Mouse (Mus musculus): Measurements from ENCODE around the gene Sfmbt2.
A peak's percentile ranks its signal among the peaks of the same experiment; 100 is the strongest.
"Not testable (repeated sequence)": the region's sequence is repeated elsewhere in the genome, so short reads cannot be mapped to it uniquely, and the experiment has no call there.

The Sfmbt2 gene

DNA sequence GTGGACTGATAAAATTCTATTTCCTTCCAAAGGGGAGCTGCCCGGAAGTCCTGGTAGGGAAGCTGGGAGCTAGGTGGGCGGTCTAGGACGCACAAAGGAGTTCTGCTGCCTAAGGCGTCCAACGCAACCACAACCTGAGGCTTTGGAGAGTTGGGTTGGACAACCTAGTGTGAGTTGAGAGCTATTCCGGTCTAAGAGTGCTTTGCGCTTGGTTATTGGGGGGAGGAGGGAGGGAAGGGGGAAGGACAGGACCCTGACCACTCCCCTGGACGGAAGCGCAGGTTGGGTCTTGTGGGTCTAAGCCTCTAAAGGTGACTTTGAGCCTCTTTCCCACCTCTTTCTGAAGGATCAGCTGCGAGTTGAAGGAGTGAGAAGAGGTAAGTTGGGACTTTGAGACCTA, at the start of gene Sfmbt2:
Sfmbt2 (plus strand) TSS at position 335 of the 400 bp plus-strand sequence.
- no peak for DNase-seq (ENCODE audit: low read depth, low spot score)

GRCm38 (mm10) chr2:10321093-10321492, 49.2 kb upstream of the Sfmbt2 start:
- no peak for DNase-seq (ENCODE audit: low read depth, low spot score)

GRCm38 (mm10) chr2:10323173-10323572, 47.1 kb upstream of the Sfmbt2 start:
- DNase-seq (ENCODE audit: low read depth, low spot score), result no peak

- DNase-seq (ENCODE audit: low read depth, low spot score), result no peak
Measured at GRCm38 (mm10) chr2:10324980-10325379, 45.3 kb upstream of the Sfmbt2 start.

DNA sequence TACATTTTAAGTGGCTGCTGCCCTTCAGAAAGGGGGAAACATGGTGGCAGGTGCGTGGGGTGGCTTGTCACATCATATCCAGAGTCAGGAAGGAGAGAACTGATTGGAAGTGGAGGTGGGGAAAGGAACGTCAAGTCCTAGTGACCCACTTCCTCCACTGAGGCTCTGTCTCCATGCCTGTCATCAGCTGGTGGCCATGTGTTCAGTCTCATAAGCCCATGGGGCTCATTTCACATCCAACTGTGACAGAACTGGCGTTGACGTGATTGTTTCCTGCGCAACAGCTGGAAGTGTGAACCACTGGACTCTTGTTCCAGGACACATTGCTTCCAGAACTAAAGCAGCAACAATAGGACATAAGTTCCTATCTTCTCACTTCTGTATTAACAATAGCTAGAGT, 40.1 kb upstream of the Sfmbt2 start:
- peak; percentile 44 for DNase-seq (ENCODE audit: low read depth, low spot score)

- DNase-seq (ENCODE audit: low read depth, low spot score), result no peak
Measured at GRCm38 (mm10) chr2:10334299-10334698, 36.0 kb upstream of the Sfmbt2 start.

DNA sequence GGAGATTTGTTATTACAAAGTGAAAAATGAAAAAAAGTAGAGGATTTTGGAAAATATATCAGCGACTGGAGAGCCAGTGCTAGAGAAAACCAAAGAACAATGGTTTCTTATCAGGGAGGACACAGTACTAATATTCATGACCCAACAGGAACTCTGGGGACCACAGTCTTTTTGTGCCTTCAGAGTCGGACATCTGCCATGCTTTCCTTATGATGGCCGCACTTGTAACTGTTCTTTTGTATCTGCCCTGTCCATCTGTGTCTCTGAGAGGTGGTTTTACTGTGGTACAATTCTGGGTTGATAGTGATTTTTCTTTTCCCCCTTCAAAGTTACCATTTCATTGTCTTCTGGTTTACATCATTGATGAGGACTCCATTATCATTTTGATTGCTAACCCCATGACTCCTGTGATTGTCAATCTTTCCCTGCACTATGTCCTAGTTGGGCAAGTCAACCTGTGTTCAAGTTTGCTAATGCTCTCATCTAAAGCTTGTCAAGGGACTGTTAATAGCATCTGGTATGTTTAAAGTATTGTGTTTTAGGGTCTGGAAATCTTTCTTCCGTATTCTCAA, 35.2 kb upstream of the Sfmbt2 start:
- no peak for DNase-seq (ENCODE audit: low read depth, low spot score)

DNA sequence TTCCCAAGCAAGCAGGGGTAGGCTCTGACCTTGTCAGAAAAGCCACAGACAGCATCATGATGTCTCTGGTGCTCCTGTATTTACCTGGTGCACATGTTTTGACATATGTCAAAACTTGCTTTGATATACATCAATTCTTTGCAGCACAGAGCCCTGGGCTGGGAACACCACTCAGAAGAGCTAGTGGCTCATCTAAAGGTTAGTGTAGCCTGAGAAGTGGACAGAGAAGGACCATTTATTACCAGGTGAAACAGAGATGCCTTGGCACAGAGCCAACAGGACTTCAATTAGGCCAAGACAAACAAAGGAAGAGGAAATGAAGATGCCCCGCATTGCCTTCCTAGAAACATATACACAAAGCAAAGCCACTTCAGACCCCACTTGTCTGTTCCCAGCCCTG, 30.3 kb upstream of the Sfmbt2 start:
- DNase-seq (ENCODE audit: low read depth, low spot score), result no peak

DNA sequence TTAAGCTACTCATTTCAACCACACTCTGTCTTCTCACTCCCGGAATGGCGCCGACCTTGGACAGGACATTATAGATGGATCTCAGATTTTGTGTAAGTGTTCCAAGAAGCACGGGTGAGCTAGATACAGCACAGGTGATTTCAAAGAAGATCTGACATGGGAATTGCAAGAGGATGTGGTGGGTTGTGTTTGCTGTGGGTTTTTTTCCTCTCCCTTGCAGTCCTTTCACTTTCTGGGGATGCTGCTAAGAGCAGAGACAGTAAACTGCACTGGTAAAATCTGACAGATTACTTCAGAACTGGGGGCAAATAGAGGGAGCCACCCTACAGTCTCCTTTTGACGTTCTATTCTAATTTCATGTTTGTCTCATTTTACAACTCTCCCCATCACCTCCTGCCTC, 26.8 kb upstream of the Sfmbt2 start:
- DNase-seq (ENCODE audit: low read depth, low spot score), result no peak

- not testable (repeated sequence) for DNase-seq (ENCODE audit: low read depth, low spot score)
Measured at GRCm38 (mm10) chr2:10344073-10344472, 26.2 kb upstream of the Sfmbt2 start.

- no peak for DNase-seq (ENCODE audit: low read depth, low spot score)
Measured at GRCm38 (mm10) chr2:10347193-10347592, 23.1 kb upstream of the Sfmbt2 start.

DNA sequence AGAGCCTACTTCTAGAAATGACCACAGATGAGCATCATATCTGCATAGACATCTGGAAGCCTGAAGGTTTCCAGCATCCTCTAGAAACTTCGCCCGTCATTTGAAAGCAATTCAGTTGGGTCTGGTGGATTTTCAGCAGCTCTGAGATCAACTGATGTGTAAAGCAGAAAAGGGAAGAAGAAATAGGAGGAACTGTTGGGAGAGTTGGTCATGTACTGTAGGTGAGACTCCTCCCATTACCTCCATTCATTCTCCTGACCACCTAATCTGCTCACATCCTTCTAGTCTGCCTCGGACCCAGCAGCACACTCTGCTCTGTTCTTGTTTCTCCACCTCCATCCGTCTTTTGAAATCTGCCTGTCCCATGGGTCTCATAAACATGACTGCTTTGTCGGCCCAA, 22.3 kb upstream of the Sfmbt2 start:
- DNase-seq (ENCODE audit: low read depth, low spot score), result no peak

DNA sequence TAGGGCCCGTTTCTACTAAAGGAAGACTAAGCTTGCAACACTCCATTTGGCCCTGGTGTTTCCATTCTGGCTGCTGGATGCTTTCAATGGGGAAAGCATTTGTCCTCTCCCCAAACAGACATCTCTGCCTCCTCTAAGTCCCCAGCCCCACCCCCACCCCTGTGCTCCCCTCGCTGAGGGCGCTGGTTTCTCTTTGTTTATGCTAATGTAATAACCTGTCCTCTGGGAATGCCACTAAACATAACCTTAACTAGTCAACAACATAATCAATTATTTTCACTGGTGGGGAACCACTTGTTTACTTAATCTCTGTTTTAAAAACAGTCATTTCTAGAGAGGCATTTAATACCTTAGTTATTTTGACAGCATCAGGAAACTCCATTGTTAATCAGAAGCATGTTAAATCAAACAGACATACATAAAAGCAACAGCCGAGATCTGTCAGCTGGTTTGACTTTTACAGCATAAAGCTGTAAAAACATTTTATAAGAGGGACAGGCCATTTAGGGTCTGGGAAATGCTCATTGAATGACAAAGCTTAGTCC, 20.0 kb upstream of the Sfmbt2 start:
- DNase-seq (ENCODE audit: low read depth, low spot score), result no peak

GRCm38 (mm10) chr2:10351125-10351524, 19.2 kb upstream of the Sfmbt2 start:
- DNase-seq (ENCODE audit: low read depth, low spot score), result no peak

- no peak for DNase-seq (ENCODE audit: low read depth, low spot score)
Measured at GRCm38 (mm10) chr2:10352887-10353286, 17.4 kb upstream of the Sfmbt2 start.

DNA sequence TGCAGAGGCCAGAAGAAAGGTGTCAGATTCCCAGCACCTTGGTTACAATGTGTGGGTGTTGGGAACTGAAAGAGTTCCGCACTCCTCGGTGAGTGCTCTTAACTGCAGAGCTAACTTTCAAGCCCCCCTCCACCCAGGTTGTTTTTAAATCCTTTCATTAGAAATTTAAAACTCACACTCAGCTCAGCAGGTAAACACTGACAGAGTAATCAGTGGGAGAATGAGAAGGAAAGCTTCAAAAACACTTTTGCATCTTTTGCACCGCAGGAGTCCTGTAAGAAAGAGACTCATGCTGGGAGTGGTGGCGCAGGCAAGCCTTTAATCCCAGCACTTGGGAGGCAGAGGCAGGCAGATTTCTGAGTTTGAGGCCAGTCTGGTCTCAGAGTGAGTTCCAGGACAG, 16.4 kb upstream of the Sfmbt2 start:
- DNase-seq (ENCODE audit: low read depth, low spot score), result no peak

GRCm38 (mm10) chr2:10359861-10360260, 10.4 kb upstream of the Sfmbt2 start:
- DNase-seq (ENCODE audit: low read depth, low spot score), result no peak

- DNase-seq (ENCODE audit: low read depth, low spot score), result no peak
Measured at GRCm38 (mm10) chr2:10365081-10365480, 5.2 kb upstream of the Sfmbt2 start.

- no peak for DNase-seq (ENCODE audit: low read depth, low spot score)
Measured at GRCm38 (mm10) chr2:10366284-10366683, 4.0 kb upstream of the Sfmbt2 start.

GRCm38 (mm10) chr2:10369676-10370075, 634 bp upstream of the Sfmbt2 start:
- no peak for DNase-seq (ENCODE audit: low read depth, low spot score)

GRCm38 (mm10) chr2:10370687-10371458, 563 bp downstream of the Sfmbt2 start:
- DNase-seq (ENCODE audit: low read depth, low spot score), result peak; percentile 8

DNA sequence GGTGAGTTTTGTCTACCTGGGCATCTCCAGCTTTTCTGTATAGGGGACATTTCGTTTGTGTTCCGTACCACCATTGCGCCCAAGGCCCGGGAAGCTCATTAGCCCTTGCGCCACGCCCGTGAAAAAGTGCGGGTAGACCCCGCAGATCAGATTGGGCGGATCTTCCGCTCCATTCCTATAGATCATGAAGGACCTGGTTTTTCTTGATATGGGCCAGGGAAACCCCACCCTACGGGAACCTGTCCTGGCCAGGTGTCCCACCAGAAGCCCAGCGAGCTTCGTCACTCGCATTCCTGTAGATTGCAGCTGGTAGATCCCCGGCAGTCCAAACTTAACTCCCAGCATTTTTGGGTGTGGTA, 1.1 kb downstream of the Sfmbt2 start:
- DNase-seq (ENCODE audit: low read depth, low spot score), result peak; percentile 13

- DNase-seq (ENCODE audit: low read depth, low spot score), result no peak
Measured at GRCm38 (mm10) chr2:10371899-10372298, 1.6 kb downstream of the Sfmbt2 start.
